Mouse (Mus musculus): ENCODE results near the gene Sphk1.

GRCm38 (mm10) chr11:116518482-116518881 is 12.2 kb upstream of the Sphk1 start:
- TF ChIP-seq CTCF (conservative IDR thresholded peaks at IDR 0.05; ENCODE audit: low read length): no peak
- TF ChIP-seq POU5F1 (IDR thresholded peaks at IDR 0.05; ENCODE audit: borderline replicate concordance, low read length): no peak
- no peak for TF ChIP-seq NANOG (IDR thresholded peaks at IDR 0.05; ENCODE audit: borderline replicate concordance, low read length)

Measured in E14TG2a.4 (cell line).